Mouse (Mus musculus) spleen, adult 2 months (tissue): ENCODE results near the gene Art4. TPM values are rescaled to one million over a fixed set of nuclear protein-coding genes. Genes with fewer than 3 reads are reported as not detected.

Source experiments
- DNase-seq, 2 experiments: peaks; one replicate each; pipeline versions ENCODE4 v3.0.0 to v3.0.0-alpha.2; 2012 to 2021; ENCODE audit warnings: low spot score in 2 of 2, low read depth in 1 of 2
- H3K27ac ChIP-seq: fragments of 200-500 bp; 2 replicates; pipeline ENCODE4 v1.5.1; 2012; ENCODE audit warnings: low read length, inconsistent platforms; ENCODE audit not compliant: insufficient read depth
- H3K27me3 ChIP-seq: fragments of 200-500 bp; 2 replicates; pipeline ENCODE4 v1.6.1; 2012; ENCODE audit warnings: mild to moderate bottlenecking, moderate library complexity, low read length, inconsistent platforms; ENCODE audit not compliant: control insufficient read depth, insufficient read depth
- H3K36me3 ChIP-seq: fragments of 200-500 bp; 2 replicates; pipeline ENCODE4 v1.6.1; 2012; ENCODE audit warnings: mild to moderate bottlenecking, low read length, inconsistent platforms; ENCODE audit not compliant: control insufficient read depth, insufficient read depth
- H3K4me1 ChIP-seq: fragments of 200-500 bp; 2 replicates; pipeline ENCODE4 v1.6.1; 2011; ENCODE audit warnings: inconsistent platforms; ENCODE audit not compliant: control insufficient read depth, insufficient read depth, insufficient read length
- H3K4me3 ChIP-seq: fragments of 200-500 bp; 2 replicates; pipeline ENCODE4 v1.5.1; 2011; ENCODE audit warnings: mild to moderate bottlenecking, inconsistent platforms; ENCODE audit not compliant: insufficient read depth, insufficient read length; ENCODE audit errors: extremely low read depth
- CTCF ChIP-seq: fragments of 200-500 bp; IDR thresholded peaks from 2 replicates; pipeline ENCODE4 v1.5.1; 2011; ENCODE audit warnings: mild to moderate bottlenecking, inconsistent platforms; ENCODE audit not compliant: insufficient read depth, insufficient read length, insufficient replicate concordance; ENCODE audit errors: extremely low read depth
- POLR2A ChIP-seq: fragments of 200-500 bp; IDR thresholded peaks from 2 replicates; pipeline ENCODE4 v1.6.1; 2011; ENCODE audit warnings: low read depth, low read length, inconsistent platforms
- WGBS: fragments of 180-500 bp; shearing (Covaris S2); methylation state at CpG from one replicate; pipeline ENCODE4 v1.1.7; 2018; 5-methylcytosine and 5-hydroxymethylcytosine counted together
- polyA plus RNA-seq: library from polyadenylated mRNA; depleted of rRNA; stranded (reverse); fragments of >200 nt; gene quantifications from 2 replicates; pipeline ENCODE4 v1.2.3, GENCODE M21; 2012

Art4 gene
- polyA plus RNA-seq, 1 experiment: 4.8 TPM

DNA sequence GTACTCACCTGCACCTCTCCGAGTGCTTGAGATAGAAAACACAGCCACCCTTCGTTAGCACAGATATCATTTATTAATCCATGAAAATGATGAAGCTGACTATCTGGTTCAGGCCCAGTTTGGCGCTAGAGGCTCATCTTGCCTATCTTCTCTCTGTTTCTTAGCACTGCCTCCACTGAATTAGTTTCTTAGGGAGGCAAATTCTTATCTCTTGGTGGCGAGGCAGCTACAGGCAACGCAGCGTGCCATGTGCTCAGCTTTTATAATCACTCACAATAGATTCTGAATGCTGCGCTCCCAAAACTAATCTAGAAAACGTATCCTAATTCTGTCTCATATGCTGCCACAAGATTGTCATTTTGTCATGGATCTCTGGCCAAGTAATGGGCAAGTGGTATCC lies 9.1 kb downstream of the Art4 start:
- DNase-seq: no peak
- Histone ChIP-seq H3K4me3 (no peak overlapping the region), H3K27ac (no peak overlapping the region), H3K27me3 (no peaks in the 10 kb centered on the region), H3K4me1 (peaks cover 9% of the 10 kb centered on the region; the same call in 1 of the 2 replicates), H3K36me3 (no peaks in the 10 kb centered on the region)
- no peak for TF ChIP-seq CTCF
- TF ChIP-seq POLR2A: no peak
- WGBS: 83% methylated on average over 8 of the region's 8 CpGs

DNA sequence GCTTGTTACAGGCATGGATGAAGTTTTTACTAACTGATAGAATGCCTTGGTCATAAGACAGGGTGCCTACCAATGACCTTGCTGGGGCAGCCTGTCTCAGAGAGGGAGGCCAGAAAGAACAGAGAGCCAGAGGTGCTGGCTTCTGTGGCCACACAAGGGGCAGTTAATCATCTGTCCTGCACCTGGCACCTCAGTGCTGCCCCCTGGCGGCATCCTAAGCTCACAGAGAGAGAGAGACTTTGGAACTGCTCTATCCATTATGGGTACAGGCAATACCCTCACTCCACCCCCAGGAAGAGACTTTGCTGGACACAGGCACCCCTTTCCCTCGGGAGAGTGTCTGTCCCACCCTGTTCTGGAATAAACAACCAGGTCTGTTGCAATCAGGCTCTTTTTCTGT lies 9.7 kb downstream of the Art4 start:
- TF ChIP-seq CTCF (peak; percentile 61; the same call in 1 of the 2 replicates), POLR2A (no peak)
- H3K27me3 ChIP-seq: no peaks in the 10 kb centered on the region
- WGBS: 17% methylated on average over 2 of the region's 2 CpGs
- no peak overlapping the region for H3K27ac ChIP-seq
- no peak overlapping the region for H3K4me3 ChIP-seq
- H3K4me1 ChIP-seq: peaks cover 8% of the 10 kb centered on the region; the same call in 1 of the 2 replicates
- no peaks in the 10 kb centered on the region for H3K36me3 ChIP-seq
- peak in 1 of 2 experiments; percentile 61 for DNase-seq

DNA sequence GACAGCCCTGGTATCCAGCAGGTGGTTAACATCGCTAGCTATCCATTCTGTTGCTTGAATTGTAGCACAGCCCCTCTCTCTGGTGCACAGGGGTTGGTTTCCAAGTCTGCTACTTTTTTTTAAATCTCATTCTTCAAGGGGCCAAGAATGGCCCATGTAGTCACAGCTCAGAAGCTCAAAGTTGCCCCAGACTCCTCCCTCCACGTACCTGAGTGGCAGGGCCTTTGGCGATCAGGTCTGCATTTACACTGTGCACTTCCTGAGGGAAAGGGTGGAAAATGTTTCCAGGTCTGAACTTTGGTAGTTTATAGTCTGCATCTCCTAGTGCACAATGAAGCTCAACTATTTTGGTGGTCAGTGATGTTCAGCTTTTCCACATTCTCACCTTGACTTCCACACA lies 10.3 kb downstream of the Art4 start:
- no peaks in the 10 kb centered on the region for H3K27me3 ChIP-seq
- WGBS: 96% methylated on average over 3 of the region's 3 CpGs
- no peaks in the 10 kb centered on the region for H3K36me3 ChIP-seq
- no peak overlapping the region for H3K27ac ChIP-seq
- no peak for DNase-seq
- H3K4me1 ChIP-seq: 0 out of 2 replicates have a peak, but pooled peaks cover 5% of the 10 kb centered on the region
- H3K4me3 ChIP-seq: no peak overlapping the region
- no peak for TF ChIP-seq POLR2A
- no peak for TF ChIP-seq CTCF

DNA sequence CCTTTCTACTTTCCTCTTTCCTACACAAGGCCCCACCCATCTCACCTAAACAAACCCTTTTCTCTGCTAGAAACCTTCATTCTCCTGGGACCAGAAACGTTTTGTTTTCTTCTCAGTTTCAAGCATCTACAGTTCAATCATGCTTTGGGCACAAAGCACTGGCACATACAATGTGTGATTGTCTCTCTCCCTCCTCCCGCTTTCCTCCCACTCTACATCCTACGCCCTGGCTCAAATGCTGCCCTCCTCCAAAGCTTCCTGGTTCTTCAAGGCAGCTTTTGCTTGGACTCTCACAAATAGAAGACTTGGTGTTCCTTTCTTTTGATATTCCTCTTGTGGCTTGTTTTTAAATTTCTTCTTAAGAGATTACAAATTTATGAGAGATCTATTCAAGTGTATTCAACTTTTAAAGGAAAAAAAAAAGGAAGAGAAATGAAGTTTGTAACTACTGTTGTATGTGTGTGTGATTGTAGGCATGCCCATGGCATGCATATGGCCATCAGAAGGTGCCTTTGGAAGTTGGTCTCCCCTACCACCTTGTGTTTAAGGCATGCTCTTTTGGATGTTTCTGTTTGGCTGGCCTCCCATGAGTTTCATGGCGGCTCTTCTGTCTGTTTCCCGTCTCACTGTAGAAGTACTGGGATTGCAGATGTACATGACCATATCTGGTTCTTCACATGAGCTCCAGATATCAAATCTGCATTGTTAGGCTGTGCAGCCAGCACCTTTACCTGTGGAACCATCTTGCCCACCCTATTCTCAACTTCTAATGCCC lies 11.6 kb downstream of the Art4 start:
- Histone ChIP-seq H3K27ac (no peak overlapping the region), H3K27me3 (no peaks in the 10 kb centered on the region), H3K4me3 (no peak overlapping the region), H3K36me3 (no peaks in the 10 kb centered on the region), H3K4me1 (0 out of 2 replicates have a peak, but pooled peaks cover 5% of the 10 kb centered on the region)
- TF ChIP-seq CTCF: no peak
- no peak for DNase-seq
- WGBS: 85% methylated on average over 5 of the region's 5 CpGs

DNA sequence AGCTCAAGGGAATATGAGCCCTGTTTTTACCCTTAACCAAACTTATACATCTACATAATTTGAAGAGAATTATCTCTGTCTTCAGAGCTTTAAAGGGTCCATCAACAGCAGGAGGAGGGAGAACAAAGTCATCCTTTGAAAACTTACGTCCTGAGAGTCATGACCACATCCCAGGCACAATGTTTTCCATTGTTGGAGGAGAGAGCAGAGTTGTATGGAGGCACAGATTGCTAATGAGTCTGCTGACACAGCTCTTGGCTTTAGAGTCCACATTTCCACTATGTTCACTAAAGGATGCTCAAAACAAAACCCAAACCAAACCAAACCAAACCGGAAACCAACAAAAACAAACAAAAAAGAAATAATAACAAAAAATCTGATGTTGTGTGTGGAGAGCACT lies 12.6 kb downstream of the Art4 start:
- Histone ChIP-seq H3K27me3 (no peaks in the 10 kb centered on the region), H3K27ac (no peak overlapping the region), H3K4me1 (no peaks in the 10 kb centered on the region), H3K36me3 (no peaks in the 10 kb centered on the region), H3K4me3 (no peak overlapping the region)
- DNase-seq: no peak
- TF ChIP-seq CTCF (no peak), POLR2A (no peak)
- WGBS: 94% methylated on average over 2 of the region's 2 CpGs

DNA sequence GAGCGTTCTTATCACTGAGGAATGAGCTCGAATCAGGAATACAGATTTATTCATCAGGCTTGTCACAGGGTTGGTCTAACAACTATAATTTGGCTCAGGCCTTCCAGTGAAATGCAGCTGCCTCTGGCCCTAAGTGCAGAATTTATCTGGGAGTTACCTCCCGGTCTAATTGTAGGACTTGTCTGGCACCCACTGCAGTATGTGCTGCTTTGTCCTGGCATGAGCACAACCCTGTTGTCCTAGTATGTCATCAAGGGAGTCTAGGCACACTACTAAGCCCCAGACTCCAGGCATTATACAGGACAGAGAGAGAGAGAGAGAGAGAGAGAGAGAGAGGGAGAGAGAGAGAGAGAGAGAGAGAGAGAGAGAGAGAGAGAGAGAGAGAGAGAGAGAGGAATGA lies 20.2 kb downstream of the Art4 start:
- no peaks in the 10 kb centered on the region for H3K4me1 ChIP-seq
- H3K27ac ChIP-seq: no peak overlapping the region
- no peaks in the 10 kb centered on the region for H3K36me3 ChIP-seq
- no peaks in the 10 kb centered on the region for H3K27me3 ChIP-seq
- 89% methylated on average over 3 of the region's 3 CpGs for WGBS
- DNase-seq: no peak
- no peak overlapping the region for H3K4me3 ChIP-seq
- TF ChIP-seq CTCF: no peak
- no peak for TF ChIP-seq POLR2A

DNA sequence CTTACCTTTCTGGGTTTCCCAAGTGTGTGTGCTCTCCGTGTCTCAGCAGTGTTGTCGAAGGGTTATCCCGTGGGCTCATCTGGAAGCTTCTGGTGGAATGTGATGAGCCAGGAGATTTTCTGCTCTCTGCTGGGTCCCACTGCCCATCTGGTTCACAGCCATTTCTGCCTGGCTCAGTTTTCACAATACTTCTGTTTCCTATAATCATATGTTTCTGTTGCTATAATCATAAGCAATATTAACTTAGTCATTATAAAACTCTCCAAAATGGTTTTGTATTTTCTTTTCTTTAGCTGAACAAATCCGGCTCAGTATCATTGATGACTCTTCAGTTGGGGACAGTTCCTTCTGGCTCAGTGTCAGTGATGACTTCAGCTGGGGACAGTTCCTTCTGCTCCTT lies 22.2 kb downstream of the Art4 start, which contains the start of gene Smco3:
Smco3 (minus strand) TSS at position 101 of the 400 bp plus-strand sequence.
- Histone ChIP-seq H3K27me3 (no peaks in the 10 kb centered on the region), H3K4me1 (no peaks in the 10 kb centered on the region), H3K4me3 (no peak within 1 kb of the TSS), H3K27ac (no peak within 1 kb of the TSS), H3K36me3 (no peaks in the 10 kb centered on the region)
- DNase-seq: no peak
- no peak for TF ChIP-seq CTCF
- TF ChIP-seq POLR2A: no peak
- 80% methylated on average over 4 of the region's 4 CpGs for WGBS
